Mouse (Mus musculus) stomach, adult 2 months (tissue): ENCODE measurements around the gene Pi4k2a. TPM values are rescaled to one million over a fixed set of nuclear protein-coding genes. Genes with fewer than 3 reads are reported as not detected.

Source experiments
- polyA plus RNA-seq: library from polyadenylated mRNA; depleted of rRNA; stranded (reverse); fragments of >200 nt; gene quantifications from 2 replicates; pipeline ENCODE4 v1.2.3, GENCODE M21; 2012; rRNA removed

Pi4k2a gene
- polyA plus RNA-seq, result 13.3 and 18.7 TPM in 2 replicates

DNA sequence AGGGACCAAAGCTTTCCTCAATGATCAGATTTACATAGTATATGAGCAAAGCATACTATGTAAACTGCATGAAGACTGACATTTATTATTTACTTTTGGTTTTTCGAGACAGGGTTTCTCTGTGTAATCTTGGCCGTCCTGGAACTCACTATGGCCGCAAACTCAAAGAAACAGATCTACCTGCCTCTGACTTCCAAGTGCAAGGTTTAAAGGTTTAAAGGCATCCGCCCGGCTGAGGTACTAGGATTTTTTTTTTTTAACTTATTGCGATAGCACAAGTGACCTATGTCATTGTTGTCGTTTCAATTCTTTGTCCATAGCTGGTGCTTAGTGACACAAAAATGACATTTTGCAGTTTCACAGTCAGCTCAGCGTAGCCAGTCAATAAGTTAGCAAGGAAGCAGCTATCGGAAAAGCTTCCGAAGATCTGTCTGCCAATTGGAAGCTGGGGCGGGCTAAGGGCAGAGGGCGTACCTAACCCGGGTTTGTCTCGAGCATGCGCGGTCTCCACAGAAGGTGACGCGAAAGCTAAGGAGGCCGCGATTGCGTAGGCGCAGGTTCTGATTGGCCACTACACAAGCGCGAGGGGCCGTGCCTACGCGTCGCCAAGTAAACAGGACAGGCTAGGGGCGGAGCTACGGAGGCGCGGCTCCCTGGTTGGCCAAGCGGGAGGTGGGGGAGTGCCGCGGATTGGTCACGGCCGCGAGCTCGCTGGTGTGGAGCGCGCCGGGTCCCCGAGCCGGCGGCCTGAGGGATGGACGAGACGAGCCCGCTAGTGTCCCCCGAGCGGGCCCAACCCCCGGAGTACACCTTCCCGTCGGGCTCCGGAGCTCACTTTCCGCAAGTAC is at the start of gene Pi4k2a:
Gene Pi4k2a, plus strand, starts transcription at position 723 of the 848 bp plus-strand sequence.

DNA sequence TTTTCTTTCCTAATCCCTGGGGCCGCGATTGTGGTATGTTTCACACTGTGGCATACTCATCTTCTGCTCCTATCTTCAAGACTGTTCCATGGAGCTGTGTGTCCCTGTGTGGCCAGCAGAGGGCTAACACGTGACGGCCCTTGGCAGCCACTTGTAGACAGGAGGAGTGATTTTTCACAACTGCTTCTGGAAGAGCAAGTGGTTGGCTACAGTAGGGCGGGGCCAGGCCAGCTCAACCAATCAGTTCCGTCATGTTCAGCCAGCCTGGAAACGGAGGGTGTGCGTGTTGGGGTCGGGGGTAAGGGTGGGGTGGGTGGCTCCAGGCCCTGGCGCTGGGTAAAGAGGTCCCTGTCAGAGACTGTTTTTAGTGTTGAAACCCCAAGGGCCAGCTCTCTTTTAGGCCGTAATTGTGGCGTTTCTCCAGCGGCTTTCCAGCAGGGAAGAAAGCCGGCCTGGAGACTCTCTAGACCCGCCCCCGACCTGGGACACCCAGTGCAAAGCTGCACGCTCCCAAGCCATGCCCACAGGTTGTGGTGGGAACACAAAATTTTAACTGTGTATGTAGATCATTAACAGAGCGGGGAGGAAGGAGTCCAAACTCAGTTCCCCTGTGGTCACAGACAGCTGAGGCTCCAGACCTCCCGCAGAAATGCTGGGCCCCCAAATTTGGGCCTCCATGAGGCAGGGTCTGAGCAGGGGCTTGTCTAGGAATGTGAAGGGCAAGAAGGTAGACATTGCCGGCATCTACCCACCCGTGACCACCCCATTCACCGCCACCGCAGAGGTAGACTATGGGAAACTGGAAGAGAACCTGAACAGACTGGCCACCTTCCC is 44.8 kb upstream of the Pi4k2a start, which contains the start of gene Hoga1:
Gene Hoga1, plus strand, starts transcription at position 342 of the 834 bp plus-strand sequence.

DNA sequence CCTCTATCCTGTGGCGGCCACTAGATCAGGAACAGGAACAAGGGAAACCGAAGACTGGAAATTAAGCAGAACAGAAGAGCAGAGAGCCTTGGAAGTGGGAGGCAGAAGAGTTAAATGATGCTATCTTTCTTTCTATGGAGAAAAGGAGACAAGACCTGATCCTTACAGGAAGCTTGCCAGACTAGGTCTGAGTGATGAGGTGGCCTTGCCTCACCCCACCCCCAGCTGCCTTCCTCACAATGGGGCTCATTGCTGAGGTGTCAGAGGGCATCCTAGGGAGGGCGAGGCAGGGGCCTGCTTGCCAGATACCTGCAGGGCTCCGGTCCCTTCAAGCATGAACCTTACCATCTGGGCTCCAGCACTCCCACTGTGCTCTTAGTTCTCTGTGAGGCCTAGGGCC is 38.3 kb upstream of the Pi4k2a start, which contains the start of gene 4933411K16Rik:
Gene 4933411K16Rik, plus strand, starts transcription at position 301 of the 400 bp plus-strand sequence.

DNA sequence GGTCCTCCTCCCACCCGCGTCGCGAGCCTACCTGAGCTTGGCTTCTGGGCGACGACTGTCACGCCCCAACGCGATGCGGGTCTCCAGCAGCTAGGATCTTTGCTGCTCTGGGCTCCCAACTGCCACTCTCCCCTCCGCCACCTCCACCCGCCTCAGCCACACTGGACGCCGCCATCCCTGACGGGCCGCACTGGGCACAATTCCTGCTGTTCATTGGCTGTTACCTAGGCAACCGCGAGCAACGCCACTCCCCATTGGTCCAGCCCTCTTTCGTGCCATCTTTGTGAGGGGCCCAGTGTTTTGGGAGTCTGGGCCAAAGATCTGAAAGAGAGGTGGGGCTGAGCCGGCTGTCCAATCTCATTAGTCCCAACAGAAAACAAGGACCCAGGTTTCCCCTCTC is 4.1 kb upstream of the Pi4k2a start, which contains the start of gene Morn4:
Gene Morn4, minus strand, starts transcription at position 192 of the 400 bp plus-strand sequence.

DNA sequence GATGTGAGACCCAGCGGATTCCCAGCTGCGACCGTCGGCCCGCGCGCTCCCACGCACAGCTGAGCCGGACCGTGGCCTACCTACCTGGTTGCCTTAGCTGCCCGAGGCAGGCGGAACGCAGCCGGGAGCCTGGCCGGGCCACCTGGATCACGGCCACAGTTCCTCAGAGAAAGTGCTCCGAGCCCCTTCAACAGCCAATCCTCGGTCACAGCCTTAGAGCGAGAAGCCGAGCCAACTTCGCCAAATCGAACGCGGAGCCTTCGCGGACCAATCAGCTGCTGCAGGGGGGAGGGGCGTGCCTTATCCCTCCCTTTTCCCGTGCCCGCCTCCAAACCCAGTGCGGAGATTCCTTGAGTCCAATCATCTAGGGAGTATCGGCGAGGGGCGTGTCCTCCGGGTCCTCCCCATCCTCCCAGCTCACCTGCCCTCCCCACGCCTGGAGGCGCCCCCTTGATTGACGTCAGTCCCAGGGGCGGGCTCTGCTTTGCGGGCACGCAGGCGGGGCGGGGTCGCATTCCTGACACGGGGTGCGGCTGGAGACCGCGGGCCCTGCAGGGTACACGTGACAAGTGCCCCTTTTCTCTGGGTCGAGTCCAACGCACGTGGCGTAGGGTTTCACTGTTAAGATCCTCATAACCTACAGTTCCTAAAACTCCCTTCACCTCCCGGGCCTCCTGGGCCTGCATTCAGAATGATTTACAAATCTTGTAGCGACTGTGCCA is 38.7 kb downstream of the Pi4k2a start, which contains the start of gene Avpi1:
Gene Avpi1, minus strand, starts transcription at position 273 of the 722 bp plus-strand sequence.

DNA sequence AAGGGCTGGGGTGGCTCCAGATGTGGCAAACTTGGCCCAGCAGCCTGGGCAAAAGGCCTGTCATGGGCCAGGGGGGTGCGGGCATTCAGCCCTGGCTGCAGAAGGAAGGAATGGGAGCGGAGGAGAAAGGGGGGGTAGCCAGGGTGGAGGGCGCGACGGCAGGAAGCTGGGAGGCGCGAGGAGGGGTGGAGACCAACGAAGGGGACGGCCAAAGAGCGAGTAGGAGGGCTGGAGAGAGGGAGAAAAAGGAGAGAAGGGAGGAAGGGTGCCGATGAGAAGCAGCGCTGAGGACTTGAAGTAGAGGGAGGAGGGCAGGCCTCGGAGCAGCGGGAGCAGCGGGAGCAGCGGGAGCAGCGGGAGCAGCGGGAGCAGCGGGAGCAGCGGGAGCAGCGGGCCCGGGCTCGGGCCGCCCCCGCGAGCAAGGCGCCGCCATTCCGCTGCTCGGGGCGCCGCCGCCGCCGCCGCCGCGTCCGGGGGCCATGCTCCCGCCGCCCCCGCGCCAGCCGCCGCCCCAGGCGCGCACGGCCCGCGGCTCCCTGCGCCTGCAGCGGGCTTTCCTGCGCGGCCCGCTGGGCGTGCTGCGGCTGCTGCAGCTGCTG is 57.0 kb downstream of the Pi4k2a start, which contains the start of gene Marveld1:
Gene Marveld1, plus strand, starts transcription at position 231 of the 599 bp plus-strand sequence.

DNA sequence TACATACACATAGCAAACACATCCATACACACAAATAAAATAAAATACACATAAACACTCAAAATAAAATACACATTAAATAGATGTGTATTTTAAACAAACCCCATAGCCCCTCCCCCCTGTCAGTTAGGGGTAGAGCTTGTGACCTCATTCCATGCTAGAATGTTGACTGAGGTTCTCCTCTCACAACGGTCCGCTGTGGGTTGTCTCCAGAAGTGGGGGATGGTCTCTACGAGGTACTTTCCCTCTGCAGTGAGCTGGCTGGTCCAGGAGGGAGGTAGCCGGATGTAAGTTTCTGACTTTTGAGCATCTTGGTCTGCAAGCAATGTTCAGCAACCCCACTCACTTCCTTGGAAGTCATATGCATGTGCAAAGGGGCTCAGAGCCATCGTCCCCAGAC is 73.5 kb downstream of the Pi4k2a start, which contains the start of gene Zfyve27:
Gene Zfyve27, plus strand, starts transcription at position 188 of the 400 bp plus-strand sequence.

Other genes with a start within 250 kb of the Pi4k2a start
- 3.4 and 5.8 TPM in 2 replicates for gene Frat2, start 242.3 kb upstream of the Pi4k2a start, polyA plus RNA-seq
- gene Rrp12, start 194.3 kb upstream of the Pi4k2a start, polyA plus RNA-seq, result 1.9 and 2.7 TPM in 2 replicates
- gene Pgam1, start 178.5 kb upstream of the Pi4k2a start, polyA plus RNA-seq, result 105 and 148 TPM in 2 replicates
- 2.5 and 3.4 TPM in 2 replicates for gene Exosc1, start 157.0 kb upstream of the Pi4k2a start, polyA plus RNA-seq
- 29.1 and 32.4 TPM in 2 replicates for gene Zdhhc16, start 157.0 kb upstream of the Pi4k2a start, polyA plus RNA-seq
- gene Mms19, start 109.3 kb upstream of the Pi4k2a start, polyA plus RNA-seq, result 19.0 and 22.6 TPM in 2 replicates
- gene Ubtd1, start 108.7 kb upstream of the Pi4k2a start, polyA plus RNA-seq, result 15.6 and 23.6 TPM in 2 replicates
- gene Ankrd2, start 54.5 kb upstream of the Pi4k2a start, polyA plus RNA-seq, result 0.09 TPM in 1 of 2 replicates, not detected in the other
- gene Hoga1, start 44.9 kb upstream of the Pi4k2a start, polyA plus RNA-seq, result 0.39 and 0.90 TPM in 2 replicates
- not detected in 2 replicates for gene 4933411K16Rik, start 38.2 kb upstream of the Pi4k2a start, polyA plus RNA-seq
- gene Morn4, start 4.1 kb upstream of the Pi4k2a start, polyA plus RNA-seq, result 2.2 and 2.4 TPM in 2 replicates
- gene Avpi1, start 38.6 kb downstream of the Pi4k2a start, polyA plus RNA-seq, result 37.5 and 71.1 TPM in 2 replicates
- 60.6 and 81.2 TPM in 2 replicates for gene Marveld1, start 56.9 kb downstream of the Pi4k2a start, polyA plus RNA-seq
- 11.5 and 11.6 TPM in 2 replicates for gene Zfyve27, start 73.5 kb downstream of the Pi4k2a start, polyA plus RNA-seq
- gene Sfrp5, start 111.8 kb downstream of the Pi4k2a start, polyA plus RNA-seq, result 6.6 and 8.4 TPM in 2 replicates
- 0.39 and 0.63 TPM in 2 replicates for gene Golga7b, start 157.1 kb downstream of the Pi4k2a start, polyA plus RNA-seq